Mouse (Mus musculus): ENCODE measurements around the gene Wdr45.
A peak's percentile ranks its signal among the peaks of the same experiment; 100 is the strongest.

GRCm38 (mm10) chrX:7679405-7680056 lies 34.6 kb upstream of the Wdr45 start:
- TF ChIP-seq CTCF (IDR thresholded peaks at IDR 0.05) = peak; percentile 80
- TF ChIP-seq EP300 (IDR thresholded peaks at IDR 0.05) = no peak
